Comparison of ENCODE assay signal across 8 mouse cellular contexts in genomic region chr11:69061255-69061912, GRCm38 (mm10). TPM values are rescaled to one million over a fixed set of nuclear protein-coding genes. Genes with fewer than 3 reads are reported as not detected.
DNase-seq lines count a peak whose midpoint lies in the region; ATAC-seq and TF ChIP-seq lines count a peak whose summit lies in the region.

No protein-coding gene starts in this region.

- no peaks in the 10 kb centered on the region for H3K36me3 ChIP-seq in kidney, adult 2 months (ENCODE audit: control insufficient read depth, insufficient read depth, low read length)
- H3K36me3 ChIP-seq in heart, embryonic 16.5 days (ENCODE audit: control insufficient read depth, insufficient read depth), result no peaks in the 10 kb centered on the region
- no peaks in the 10 kb centered on the region for H3K36me3 ChIP-seq in liver, postnatal 0 days (replicated peaks; ENCODE audit: insufficient read depth, low read length)

- peaks cover 14% of the 10 kb centered on the region for H3K4me1 ChIP-seq in kidney, adult 2 months (ENCODE audit: control insufficient read depth, insufficient read depth, low read length)
- H3K4me1 ChIP-seq in heart, embryonic 16.5 days (ENCODE audit: control insufficient read depth, insufficient read depth, low read length), result peaks cover 31% of the 10 kb centered on the region
- peaks cover 29% of the 10 kb centered on the region for H3K4me1 ChIP-seq in liver, postnatal 0 days (ENCODE audit: insufficient read depth)

- H3K9me3 ChIP-seq in heart, embryonic 16.5 days (replicated peaks; ENCODE audit: control insufficient read depth, low read length), result no peaks in the 10 kb centered on the region
- H3K9me3 ChIP-seq in liver, postnatal 0 days (ENCODE audit: low read length), result no peaks in the 10 kb centered on the region

- no peak for ATAC-seq in heart, embryonic 16.5 days (replicated peaks; ENCODE audit: extremely low read depth, insufficient read depth, low FRiP score)
- ATAC-seq in liver, postnatal 0 days, result no peak

- peak overlapping the region; percentile 62; the same call in 1 of the 2 replicates for H3K4me3 ChIP-seq in kidney, adult 2 months (ENCODE audit: insufficient read depth, low read depth, low read length)
- H3K4me3 ChIP-seq in heart, embryonic 16.5 days (ENCODE audit: low read length), result peak overlapping the region; percentile 95
- H3K4me3 ChIP-seq in liver, postnatal 0 days (ENCODE audit: low read depth, low read length), result peak overlapping the region; percentile 92

- peak overlapping the region; percentile 81 for H3K4me2 ChIP-seq in heart, embryonic 16.5 days (ENCODE audit: low read depth, low read length)
- peak overlapping the region; percentile 98 for H3K4me2 ChIP-seq in liver, postnatal 0 days (ENCODE audit: low read depth, low read length)

- no peak overlapping the region for H3K27ac ChIP-seq in kidney, adult 2 months (ENCODE audit: insufficient read depth, low read depth, low read length)
- peak overlapping the region; percentile 11; the same call in 1 of the 2 replicates for H3K27ac ChIP-seq in heart, embryonic 16.5 days (ENCODE audit: low read length)
- H3K27ac ChIP-seq in liver, postnatal 0 days (ENCODE audit: low read depth), result peak overlapping the region; percentile 96

- TF ChIP-seq POLR2A in kidney, adult 2 months (IDR thresholded peaks at IDR 0.05; ENCODE audit: low read depth, low read length), result no peak

- no peak for DNase-seq in kidney, adult 2 months
- DNase-seq in kidney, adult 11 months, result no peak
- peak; percentile 45 for DNase-seq in brain, adult 2 months (ENCODE audit: low read depth, low spot score)
- no peak for DNase-seq in liver, postnatal 0 days
- DNase-seq in ovary, postnatal 14 days (ENCODE audit: low spot score), result no peak
- no peak for DNase-seq in thymus, postnatal 4 days
- DNase-seq in left cerebral cortex, postnatal 4 days, result no peak

- intact Hi-C loops in left cerebral cortex, postnatal 4 days (cut with DNase I), result no loop called here

- peak overlapping the region; percentile 96 for H3K9ac ChIP-seq in heart, embryonic 16.5 days (ENCODE audit: low read length)
- peak overlapping the region; percentile 89 for H3K9ac ChIP-seq in liver, postnatal 0 days (replicated peaks)

- H3K27me3 ChIP-seq in kidney, adult 2 months (replicated peaks; ENCODE audit: control insufficient read depth, insufficient read depth, low read length), result no peaks in the 10 kb centered on the region
- no peaks in the 10 kb centered on the region for H3K27me3 ChIP-seq in heart, embryonic 16.5 days (ENCODE audit: control insufficient read depth, insufficient read depth, low read length)
- H3K27me3 ChIP-seq in liver, postnatal 0 days (ENCODE audit: insufficient read depth, low read length), result no peaks in the 10 kb centered on the region

- TF ChIP-seq CTCF in kidney, adult 2 months (conservative IDR thresholded peaks at IDR 0.05; ENCODE audit: insufficient read depth, insufficient read length, low read depth, low read length), result no peak
- TF ChIP-seq CTCF in liver, postnatal 0 days (IDR thresholded peaks at IDR 0.05; ENCODE audit: low read depth), result no peak

- WGBS in kidney, adult 2 months, result 38% methylated on average over 17 of the region's 17 CpGs
- 14% methylated on average over 17 of the region's 17 CpGs for WGBS in heart, embryonic 16.5 days
- 35% methylated on average over 17 of the region's 17 CpGs for WGBS in liver, postnatal 0 days (ENCODE audit: insufficient replicate concordance)

- TF ChIP-seq EP300 in liver, postnatal 0 days (IDR thresholded peaks at IDR 0.05; ENCODE audit: low read depth), result no peak

RNA-seq across cellular contexts. Expression of gene Borcs6, which starts 1.9 kb away (rescaled TPM):
- 14.8 and 15.6 TPM in 2 replicates for polyA plus RNA-seq in kidney, adult 2 months (2012; rRNA removed)
- polyA plus RNA-seq in heart, embryonic 16.5 days (2015; fragmentation: Nextera tagmentation; extraction: Ambion mirVana), result 11.2 and 12.0 TPM in 2 replicates
- 5.4 and 6.6 TPM in 2 replicates for polyA plus RNA-seq in liver, postnatal 0 days (2015; fragmentation: Nextera tagmentation; extraction: Ambion mirVana)
- 10 to 100 TPM; 23.8 to 25.2 TPM for total RNA-seq in left cerebral cortex, postnatal 4 days (2021)

RNA-seq across cellular contexts. Expression of gene Tmem107, which starts 9.2 kb away (rescaled TPM):
- 41.7 and 48.0 TPM in 2 replicates for polyA plus RNA-seq in kidney, adult 2 months (2012; rRNA removed)
- 43.3 and 46.5 TPM in 2 replicates for polyA plus RNA-seq in heart, embryonic 16.5 days (2015; fragmentation: Nextera tagmentation; extraction: Ambion mirVana)
- polyA plus RNA-seq in liver, postnatal 0 days (2015; fragmentation: Nextera tagmentation; extraction: Ambion mirVana), result 12.5 and 13.0 TPM in 2 replicates
- 10 to 100 TPM; 13.9 to 14.8 TPM for total RNA-seq in left cerebral cortex, postnatal 4 days (2021)

RNA-seq across cellular contexts. Expression of gene Aurkb, which starts 15.9 kb away (rescaled TPM):
- 1.7 TPM in 2 replicates for polyA plus RNA-seq in kidney, adult 2 months (2012; rRNA removed)
- 85.7 and 95.3 TPM in 2 replicates for polyA plus RNA-seq in heart, embryonic 16.5 days (2015; fragmentation: Nextera tagmentation; extraction: Ambion mirVana)
- 41.3 and 45.9 TPM in 2 replicates for polyA plus RNA-seq in liver, postnatal 0 days (2015; fragmentation: Nextera tagmentation; extraction: Ambion mirVana)
- 1 to 10 TPM; 8.2 to 10.0 TPM for total RNA-seq in left cerebral cortex, postnatal 4 days (2021)

RNA-seq across cellular contexts. Expression of gene Vamp2, which starts 26.9 kb away (rescaled TPM):
- 102 and 106 TPM in 2 replicates for polyA plus RNA-seq in kidney, adult 2 months (2012; rRNA removed)
- polyA plus RNA-seq in heart, embryonic 16.5 days (2015; fragmentation: Nextera tagmentation; extraction: Ambion mirVana), result 84.1 and 91.1 TPM in 2 replicates
- polyA plus RNA-seq in liver, postnatal 0 days (2015; fragmentation: Nextera tagmentation; extraction: Ambion mirVana), result 13.6 and 14.2 TPM in 2 replicates
- total RNA-seq in left cerebral cortex, postnatal 4 days (2021), result 100 to 1,000 TPM; 579 to 594 TPM

RNA-seq across cellular contexts. Expression of gene Per1, which starts 33.6 kb away (rescaled TPM):
- 13.5 and 14.7 TPM in 2 replicates for polyA plus RNA-seq in kidney, adult 2 months (2012; rRNA removed)
- 19.6 and 21.9 TPM in 2 replicates for polyA plus RNA-seq in heart, embryonic 16.5 days (2015; fragmentation: Nextera tagmentation; extraction: Ambion mirVana)
- polyA plus RNA-seq in liver, postnatal 0 days (2015; fragmentation: Nextera tagmentation; extraction: Ambion mirVana), result 3.0 and 8.2 TPM in 2 replicates
- total RNA-seq in left cerebral cortex, postnatal 4 days (2021), result 10 to 100 TPM; 52.8 to 58.0 TPM

Comparison
In these comparisons a context has a peak if more than half of its experiments do, and no peak if none do; other contexts are left out.
1. RNA of gene Aurkb, which starts 15.9 kb away (polyA plus RNA-seq): 85.7 to 95.3 TPM in heart, embryonic 16.5 days and 41.3 to 45.9 TPM in liver, postnatal 0 days; 1.7 TPM in kidney, adult 2 months; every median in the first group is over 10 times any median in the second.
2. Peak in every context shown above with its lines, with median percentiles within 50 percentile points of each other: H3K4me3 ChIP-seq.